ENCODE assay signal across 30 mouse cellular contexts in the genomic region with DNA sequence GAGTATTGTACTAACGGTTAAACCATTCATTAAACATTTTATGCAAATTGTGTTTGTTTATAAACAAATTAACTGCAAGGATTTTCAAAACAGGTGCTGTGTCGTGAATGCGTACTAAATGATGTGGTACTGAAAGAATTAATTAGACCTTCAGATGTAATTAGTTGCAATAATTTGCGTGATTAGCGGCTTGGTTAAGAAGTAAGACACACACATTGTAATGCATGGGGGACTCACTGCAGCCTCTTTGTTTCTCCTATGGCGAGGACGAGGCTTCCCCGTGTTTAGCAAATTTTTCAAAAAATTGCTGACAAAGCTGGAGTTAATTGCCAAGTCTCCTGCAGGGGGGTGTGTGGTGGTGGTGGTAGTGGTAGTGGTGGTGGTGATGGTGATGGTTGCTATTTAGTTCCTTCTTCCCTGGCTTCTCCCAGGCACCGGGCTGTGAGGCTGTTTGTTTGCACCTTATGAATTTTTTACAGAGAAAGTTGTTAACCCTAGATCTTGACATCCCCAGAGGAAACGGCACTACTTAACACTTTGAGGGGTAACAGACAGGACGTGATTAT.
DNase-seq lines count a peak whose midpoint lies in the region; ATAC-seq and TF ChIP-seq lines count a peak whose summit lies in the region.
"Had no signal": no experiment of that assay in that cellular context is flagged by ENCODE, and none has a peak within 500 bp of the region (broad histone marks: within the 10 kb centered on the region; RNA-seq: fewer than 3 reads in every experiment).

No protein-coding gene starts in this region.

- H3K4me3 ChIP-seq in kidney, embryonic 15.5 days (replicated peaks): no peak overlapping the region
- no peak overlapping the region for H3K4me3 ChIP-seq in midbrain, embryonic 14.5 days (replicated peaks; ENCODE audit: low read depth, low read length)
- no peak overlapping the region for H3K4me3 ChIP-seq in midbrain, postnatal 0 days (ENCODE audit: low read depth, low read length)
- no peak overlapping the region for H3K4me3 ChIP-seq in forebrain, embryonic 13.5 days
- H3K4me3 ChIP-seq: embryonic facial prominence, embryonic 12.5 days; hindbrain, embryonic 10.5 days; intestine, embryonic 15.5 days; left cerebral cortex, adult 2 months; limb, embryonic 12.5 days; liver, embryonic 15.5 days; myocyte; neural tube, embryonic 13.5 days had no signal

- H3K4me1 ChIP-seq in kidney, embryonic 15.5 days: peaks cover 34% of the 10 kb centered on the region
- peaks cover 17% of the 10 kb centered on the region for H3K4me1 ChIP-seq in midbrain, embryonic 14.5 days (ENCODE audit: control insufficient read depth, insufficient read depth, low read length)
- no peaks in the 10 kb centered on the region for H3K4me1 ChIP-seq in midbrain, postnatal 0 days (ENCODE audit: insufficient read depth, low read length)
- peaks cover 33% of the 10 kb centered on the region for H3K4me1 ChIP-seq in forebrain, embryonic 13.5 days
- H3K4me1 ChIP-seq: liver, embryonic 15.5 days had no signal

- TF ChIP-seq CTCF in midbrain, postnatal 0 days (IDR thresholded peaks at IDR 0.05): no peak

- no peaks in the 10 kb centered on the region for H3K27me3 ChIP-seq in kidney, embryonic 15.5 days
- no peaks in the 10 kb centered on the region for H3K27me3 ChIP-seq in midbrain, embryonic 14.5 days (ENCODE audit: control insufficient read depth, insufficient read depth, low read length)
- H3K27me3 ChIP-seq in midbrain, postnatal 0 days (ENCODE audit: insufficient read depth, low read length): no peaks in the 10 kb centered on the region
- peaks cover 47% of the 10 kb centered on the region for H3K27me3 ChIP-seq in forebrain, embryonic 13.5 days
- H3K27me3 ChIP-seq: embryonic facial prominence, embryonic 12.5 days; intestine, embryonic 15.5 days; liver, embryonic 15.5 days; neural tube, embryonic 13.5 days had no signal

- 59% methylated on average over 11 of the region's 11 CpGs for WGBS in kidney, embryonic 15.5 days
- 63% methylated on average over 11 of the region's 11 CpGs for WGBS in midbrain, embryonic 14.5 days
- WGBS in midbrain, postnatal 0 days: 64% methylated on average over 11 of the region's 11 CpGs
- 22% methylated on average over 11 of the region's 11 CpGs for WGBS in forebrain, embryonic 13.5 days

- H3K9ac ChIP-seq in kidney, embryonic 15.5 days: no peak overlapping the region
- H3K9ac ChIP-seq in midbrain, embryonic 14.5 days (replicated peaks; ENCODE audit: low read length): no peak overlapping the region
- H3K9ac ChIP-seq in midbrain, postnatal 0 days (replicated peaks; ENCODE audit: low read length, poor library complexity, severe bottlenecking): no peak overlapping the region
- no peak overlapping the region for H3K9ac ChIP-seq in forebrain, embryonic 13.5 days
- H3K9ac ChIP-seq: embryonic facial prominence, embryonic 12.5 days; intestine, embryonic 15.5 days; limb, embryonic 12.5 days; liver, embryonic 15.5 days; neural tube, embryonic 13.5 days had no signal

- ATAC-seq in kidney, embryonic 15.5 days (replicated peaks; ENCODE audit: low FRiP score): no peak
- no peak for ATAC-seq in midbrain, embryonic 14.5 days (ENCODE audit: low FRiP score, low TSS enrichment)
- no peak for ATAC-seq in midbrain, postnatal 0 days (ENCODE audit: low FRiP score)
- peak; percentile 68; the same call in 1 of the 2 replicates for ATAC-seq in forebrain, embryonic 13.5 days
- ATAC-seq: CD4-positive, CD25-positive, alpha-beta regulatory T cell, adult 4 months; hindbrain, embryonic 16.5 days; intestine, embryonic 15.5 days; lung, postnatal 0 days; midbrain, embryonic 16.5 days had no signal

- no peak overlapping the region for H3K4me2 ChIP-seq in kidney, embryonic 15.5 days
- no peak overlapping the region for H3K4me2 ChIP-seq in midbrain, embryonic 14.5 days (ENCODE audit: low read length)
- no peak overlapping the region for H3K4me2 ChIP-seq in midbrain, postnatal 0 days (ENCODE audit: low read depth, low read length, poor library complexity, severe bottlenecking)
- peak overlapping the region; percentile 7; the same call in 1 of the 2 replicates for H3K4me2 ChIP-seq in forebrain, embryonic 13.5 days
- H3K4me2 ChIP-seq: embryonic facial prominence, embryonic 12.5 days; intestine, embryonic 15.5 days; limb, embryonic 12.5 days; liver, embryonic 15.5 days; neural tube, embryonic 13.5 days had no signal

- peaks cover 6% of the 10 kb centered on the region for H3K9me3 ChIP-seq in kidney, embryonic 15.5 days (replicated peaks)
- H3K9me3 ChIP-seq in midbrain, embryonic 14.5 days (ENCODE audit: control insufficient read depth, low read length): no peaks in the 10 kb centered on the region
- no peaks in the 10 kb centered on the region for H3K9me3 ChIP-seq in midbrain, postnatal 0 days (ENCODE audit: low read length)
- no peaks in the 10 kb centered on the region for H3K9me3 ChIP-seq in forebrain, embryonic 13.5 days (replicated peaks)
- H3K9me3 ChIP-seq: embryonic facial prominence, embryonic 12.5 days; hindbrain, embryonic 10.5 days; intestine, embryonic 15.5 days; liver, embryonic 15.5 days; neural tube, embryonic 13.5 days had no signal

- H3K36me3 ChIP-seq in kidney, embryonic 15.5 days: no peaks in the 10 kb centered on the region
- no peaks in the 10 kb centered on the region for H3K36me3 ChIP-seq in midbrain, embryonic 14.5 days (ENCODE audit: control insufficient read depth, insufficient read depth, low read length)
- H3K36me3 ChIP-seq in midbrain, postnatal 0 days (ENCODE audit: insufficient read depth, low read length): no peaks in the 10 kb centered on the region
- H3K36me3 ChIP-seq in forebrain, embryonic 13.5 days (ENCODE audit: poor library complexity, severe bottlenecking): no peaks in the 10 kb centered on the region
- H3K36me3 ChIP-seq: embryonic facial prominence, embryonic 12.5 days; hindbrain, embryonic 10.5 days; intestine, embryonic 15.5 days; limb, embryonic 12.5 days; liver, embryonic 15.5 days; neural tube, embryonic 13.5 days had no signal

- H3K27ac ChIP-seq in kidney, embryonic 15.5 days: peak overlapping the region; percentile 56; the same call in 1 of the 2 replicates
- H3K27ac ChIP-seq in midbrain, embryonic 14.5 days (replicated peaks; ENCODE audit: low read depth, low read length): no peak overlapping the region
- H3K27ac ChIP-seq in midbrain, postnatal 0 days (ENCODE audit: low read depth, low read length): no peak overlapping the region
- H3K27ac ChIP-seq in forebrain, embryonic 13.5 days: no peak overlapping the region
- H3K27ac ChIP-seq: embryonic facial prominence, embryonic 12.5 days; hindbrain, embryonic 10.5 days; intestine, embryonic 15.5 days; left cerebral cortex, adult 2 months; limb, embryonic 12.5 days; liver, embryonic 15.5 days; macrophage; neural tube, embryonic 13.5 days; stomach, postnatal 0 days had no signal

- DNase-seq in kidney, adult 11 months: no peak
- DNase-seq in midbrain, embryonic 14.5 days: peak; percentile 28
- no peak for DNase-seq in midbrain, postnatal 0 days (ENCODE audit: low spot score)
- peak; percentile 35 for DNase-seq in retina, embryonic 14.5 days (ENCODE audit: low spot score)
- DNase-seq in frontal cortex, postnatal 10 days (ENCODE audit: low spot score in 2 of 2): no peak
- DNase-seq in thymus, postnatal 4 days: no peak
- DNase-seq: adrenal gland, postnatal 25 days; cerebellum, adult 8-10 months; cerebellum, postnatal 25 days; embryo, embryonic 11 days; gastrocnemius, postnatal 10 days; heart, postnatal 14 days; right cerebral cortex, postnatal 4 days; thymus, adult 2 months had no signal

Comparison
In these comparisons a context has a peak if more than half of its experiments do, and no peak if none do; other contexts are left out.
1. DNase-seq: peak in midbrain, embryonic 14.5 days (single experiment) and retina, embryonic 14.5 days (single experiment); none in kidney, adult 11 months (single experiment), midbrain, postnatal 0 days (single experiment), frontal cortex, postnatal 10 days (0 of 2) and thymus, postnatal 4 days (single experiment).